Mouse (Mus musculus) heart, adult 2 months (tissue): ENCODE results near the gene Xrra1. TPM values are rescaled to one million over a fixed set of nuclear protein-coding genes. Genes with fewer than 3 reads are reported as not detected.

Source experiments
- DNase-seq, 2 experiments: peaks; one replicate each; pipeline ENCODE4 v3.0.0; 2021
- H3K27ac ChIP-seq: fragments of 200-600 bp; 2 replicates; pipeline ENCODE4 v1.8.1; 2022
- H3K27me3 ChIP-seq: fragments of 200-500 bp; 2 replicates; pipeline ENCODE4 v1.6.1; 2012; ENCODE audit warnings: mild to moderate bottlenecking, low read length, inconsistent platforms, mixed read lengths; ENCODE audit not compliant: control insufficient read depth, insufficient read depth
- H3K36me3 ChIP-seq: fragments of 200-500 bp; 2 replicates; pipeline ENCODE4 v1.6.1; 2012; ENCODE audit warnings: low read length, inconsistent platforms; ENCODE audit not compliant: control insufficient read depth, insufficient read depth
- H3K4me1 ChIP-seq: fragments of 200-500 bp; 2 replicates; pipeline ENCODE4 v1.6.1; 2011; ENCODE audit warnings: low read length; ENCODE audit not compliant: control insufficient read depth, insufficient read depth
- H3K4me3 ChIP-seq: fragments of 200-600 bp; 2 replicates; pipeline ENCODE4 v1.8.1; 2022
- H3K79me2 ChIP-seq: fragments of 200-500 bp; replicated peaks from 2 replicates; pipeline ENCODE4 v1.6.1; 2012; ENCODE audit warnings: mild to moderate bottlenecking, inconsistent platforms, low read length, moderate library complexity, mixed read lengths; ENCODE audit not compliant: control insufficient read depth, insufficient read depth
- H3K9ac ChIP-seq: fragments of 200-500 bp; 2 replicates; pipeline ENCODE4 v1.6.1; 2012; ENCODE audit warnings: low read depth, mild to moderate bottlenecking, control low read depth, inconsistent platforms, low read length, mixed read lengths
- CTCF ChIP-seq: fragments of 200-600 bp; IDR thresholded peaks from 2 replicates; pipeline ENCODE4 v1.8.1; 2022; ENCODE audit warnings: antibody characterized with exemption, mild to moderate bottlenecking, moderate library complexity
- EP300 ChIP-seq: fragments of 200-500 bp; IDR thresholded peaks from 2 replicates; pipeline ENCODE4 v1.6.1; 2011; ENCODE audit warnings: low read depth, low read length, control low read depth; ENCODE audit not compliant: insufficient read depth
- POLR2A ChIP-seq: fragments of 200-500 bp; IDR thresholded peaks from 2 replicates; pipeline ENCODE4 v1.6.1; 2011; ENCODE audit warnings: mild to moderate bottlenecking, low read depth, low read length, control low read depth; ENCODE audit not compliant: insufficient read depth
- WGBS: fragments of 180-500 bp; shearing (Covaris S2); methylation state at CpG from one replicate; pipeline ENCODE4 v1.1.7; 2018; 5-methylcytosine and 5-hydroxymethylcytosine counted together
- intact Hi-C: fragments of 180-260 bp; cut with DNase I; formaldehyde crosslinking; loops from one replicate; pipeline ENCODE4 v1.15.1; 2025
- polyA plus RNA-seq: library from polyadenylated mRNA; depleted of rRNA; stranded (reverse); fragments of >200 nt; gene quantifications from 2 replicates; pipeline ENCODE4 v1.2.3, GENCODE M21; 2012
- total RNA-seq, 2 experiments: library from RNA; stranded (reverse); gene quantifications; 2 replicates each; pipeline ENCODE4 v1.2.3; 2021

Xrra1 gene
- total and polyA plus RNA-seq, 3 experiments = 0.10 to 0.14 TPM; not detected in 1

DNA sequence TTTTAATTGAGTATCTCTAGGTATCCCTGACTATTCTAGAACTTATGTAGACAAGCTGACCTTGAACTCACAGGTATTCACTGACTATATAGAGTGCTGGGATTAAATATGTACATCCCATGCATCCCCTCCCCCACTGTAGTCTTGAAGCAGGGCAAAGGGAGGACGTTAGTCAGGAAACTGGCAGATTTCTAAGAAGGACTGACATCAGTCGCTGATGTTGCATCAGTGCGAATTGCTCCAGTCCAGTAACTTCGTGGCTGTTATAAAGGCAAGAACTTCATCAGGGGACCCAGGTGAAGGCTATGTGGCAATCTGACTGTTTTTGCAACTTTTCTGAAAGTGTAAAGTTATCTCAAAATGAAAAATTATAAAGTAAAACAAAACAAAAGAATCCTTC lies 10.4 kb downstream of the Xrra1 start:
- TF ChIP-seq POLR2A = no peak
- TF ChIP-seq CTCF = no peak
- TF ChIP-seq EP300 = no peak
- Histone ChIP-seq H3K27ac (no peak overlapping the region), H3K9ac (no peak overlapping the region), H3K79me2 (no peaks in the 10 kb centered on the region), H3K36me3 (no peaks in the 10 kb centered on the region), H3K4me1 (peaks cover 2% of the 10 kb centered on the region; the same call in 1 of the 2 replicates), H3K27me3 (no peaks in the 10 kb centered on the region), H3K4me3 (no peak overlapping the region)
- no peak for DNase-seq
- intact Hi-C loops = no loop called here
- 54% methylated on average over 4 of the region's 4 CpGs for WGBS

DNA sequence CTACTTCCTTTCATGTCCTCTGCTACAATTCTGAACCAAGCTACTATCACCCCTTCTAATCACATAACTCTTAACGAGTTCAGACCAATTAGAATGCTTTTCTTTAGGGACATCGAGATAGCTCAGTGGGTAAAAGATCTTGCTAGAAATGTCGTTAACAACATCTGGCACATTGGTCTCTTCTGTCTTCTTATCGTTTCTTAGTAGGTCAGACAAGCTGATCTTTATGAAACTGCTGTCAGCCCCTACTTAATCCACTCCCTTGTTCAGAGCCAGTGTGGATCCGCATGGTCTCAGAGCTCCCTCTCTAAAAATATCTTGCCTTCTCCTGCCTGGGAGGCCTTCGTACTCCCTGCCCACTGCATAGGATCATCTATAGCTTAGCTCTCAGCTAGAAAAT lies 15.0 kb downstream of the Xrra1 start:
- Histone ChIP-seq H3K9ac (no peak overlapping the region), H3K36me3 (no peaks in the 10 kb centered on the region), H3K27ac (no peak overlapping the region), H3K79me2 (no peaks in the 10 kb centered on the region), H3K27me3 (no peaks in the 10 kb centered on the region), H3K4me1 (no peaks in the 10 kb centered on the region), H3K4me3 (no peak overlapping the region)
- intact Hi-C loops = loop anchor here (10.0 kb wide), 1 partner anchor 159 kb away; the partner anchor contains the start of gene Slco2b1
- DNase-seq = no peak
- 44% methylated on average over 6 of the region's 6 CpGs for WGBS
- TF ChIP-seq POLR2A (no peak), CTCF (no peak), EP300 (no peak)

DNA sequence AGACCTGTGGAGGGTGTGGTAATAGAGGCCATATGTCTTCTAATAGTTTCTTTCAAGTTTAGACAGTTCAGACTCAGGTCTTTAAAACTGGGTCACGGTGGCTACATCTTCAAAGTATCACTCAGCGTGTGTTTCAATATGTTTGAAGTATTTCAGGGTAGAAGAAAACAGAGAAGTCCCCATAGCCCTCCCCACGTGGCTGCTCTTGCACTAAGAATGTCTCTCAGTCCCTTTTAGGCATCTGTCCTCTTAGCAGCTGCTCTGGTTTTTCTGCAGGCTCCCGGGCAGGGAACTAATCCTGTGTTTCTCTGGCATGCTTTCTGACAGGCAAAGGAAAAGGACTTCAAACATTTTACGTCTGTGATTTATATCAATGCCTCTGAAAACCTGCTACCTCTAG lies 17.0 kb downstream of the Xrra1 start:
- DNase-seq = no peak
- Histone ChIP-seq H3K9ac (no peak overlapping the region), H3K4me3 (no peak overlapping the region), H3K79me2 (no peaks in the 10 kb centered on the region), H3K36me3 (no peaks in the 10 kb centered on the region), H3K27me3 (no peaks in the 10 kb centered on the region), H3K27ac (no peak overlapping the region), H3K4me1 (no peaks in the 10 kb centered on the region)
- intact Hi-C loops = loop anchor here (1.0 to 10.0 kb wide), 4 partner anchors 63 to 257 kb away; partner anchors contain the start of gene Slco2b1
- TF ChIP-seq EP300 (no peak), POLR2A (no peak), CTCF (no peak)
- WGBS = 41% methylated on average over 5 of the region's 5 CpGs

DNA sequence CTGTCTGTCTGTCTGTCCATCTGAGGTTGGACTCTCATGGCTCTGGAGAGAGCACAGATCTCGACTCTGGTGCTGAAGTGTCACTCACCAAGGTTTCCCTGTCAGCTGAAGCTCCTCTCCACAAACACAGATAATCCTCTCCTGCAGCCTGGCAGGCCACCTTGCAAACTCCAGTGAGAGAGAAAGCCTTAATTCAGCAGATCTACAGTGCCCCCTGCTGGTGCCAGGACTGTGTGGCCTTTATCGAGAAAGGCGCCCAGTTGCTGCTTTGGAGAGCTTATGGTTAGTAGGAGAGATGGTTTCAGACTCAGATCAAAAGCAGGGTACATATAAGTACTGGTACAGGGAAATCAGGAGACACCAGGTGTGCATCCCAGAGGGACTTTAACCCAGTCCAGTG lies 17.4 kb downstream of the Xrra1 start:
- Histone ChIP-seq H3K27ac (no peak overlapping the region), H3K79me2 (no peaks in the 10 kb centered on the region), H3K4me1 (no peaks in the 10 kb centered on the region), H3K27me3 (no peaks in the 10 kb centered on the region), H3K4me3 (no peak overlapping the region), H3K9ac (no peak overlapping the region), H3K36me3 (no peaks in the 10 kb centered on the region)
- intact Hi-C loops = loop anchor here (1.0 to 10.0 kb wide), 4 partner anchors 63 to 258 kb away; partner anchors contain the start of gene Slco2b1
- 3% methylated on average over 3 of the region's 3 CpGs for WGBS
- TF ChIP-seq POLR2A = no peak
- TF ChIP-seq EP300 = 0 out of 2 replicates have a peak, but pooled peaks have one; percentile 52
- peak; percentile 93 for TF ChIP-seq CTCF
- DNase-seq = peak; percentile 75 to 80

DNA sequence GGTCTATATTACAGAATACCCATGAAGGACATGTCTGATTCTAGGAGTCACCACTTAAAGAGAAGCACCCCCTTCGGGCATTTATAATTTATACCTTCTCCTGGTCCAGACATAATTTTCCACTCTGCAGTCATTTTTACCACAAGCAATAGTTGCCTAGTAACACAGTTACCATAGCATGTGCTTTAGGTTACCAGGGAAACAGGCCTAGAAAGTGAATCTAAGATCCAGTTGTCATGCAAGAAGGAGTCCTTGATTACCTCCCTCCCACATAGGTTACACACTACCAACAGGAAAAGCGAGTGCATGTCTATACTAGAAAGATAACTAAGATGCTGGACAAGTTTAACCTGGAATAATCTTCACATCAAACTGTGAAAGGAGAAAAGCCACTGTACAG lies 19.3 kb downstream of the Xrra1 start:
- Histone ChIP-seq H3K36me3 (no peaks in the 10 kb centered on the region), H3K27me3 (no peaks in the 10 kb centered on the region), H3K4me3 (no peak overlapping the region), H3K9ac (no peak overlapping the region), H3K4me1 (no peaks in the 10 kb centered on the region), H3K27ac (no peak overlapping the region), H3K79me2 (no peaks in the 10 kb centered on the region)
- intact Hi-C loops = loop anchor here (5.0 to 10.0 kb wide), 2 partner anchors 81 to 163 kb away; partner anchors contain the start of gene Slco2b1
- DNase-seq = no peak
- WGBS = 68% methylated on average over 2 of the region's 2 CpGs
- TF ChIP-seq EP300 (no peak), CTCF (no peak), POLR2A (no peak)

DNA sequence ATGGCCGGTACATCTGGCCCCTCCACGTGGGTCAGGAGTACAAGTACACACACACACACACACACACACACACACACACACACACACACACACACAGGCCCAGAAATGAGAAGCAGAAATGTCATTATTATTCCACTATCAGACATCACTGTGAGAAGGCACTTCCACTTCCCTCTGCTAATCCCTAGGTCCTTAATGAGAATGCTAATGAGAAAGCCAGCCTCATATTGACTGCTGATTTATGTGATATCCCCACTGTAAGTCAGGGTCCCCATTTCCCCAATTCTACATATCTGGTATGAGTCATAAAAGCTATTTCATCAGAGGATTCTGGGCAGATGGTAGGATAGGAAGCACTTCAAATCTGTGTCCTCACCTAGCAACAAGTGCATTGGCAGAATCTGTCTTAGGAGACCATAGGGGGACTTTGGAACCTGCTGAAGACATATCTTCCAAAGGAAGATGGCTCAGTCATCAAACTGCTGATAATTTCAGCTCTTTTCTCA lies 28.4 kb downstream of the Xrra1 start:
- intact Hi-C loops = no loop called here
- Histone ChIP-seq H3K36me3 (no peaks in the 10 kb centered on the region), H3K4me3 (no peak overlapping the region), H3K27me3 (no peaks in the 10 kb centered on the region), H3K9ac (no peak overlapping the region), H3K4me1 (no peaks in the 10 kb centered on the region), H3K27ac (no peak overlapping the region), H3K79me2 (no peaks in the 10 kb centered on the region)
- no peak for TF ChIP-seq EP300
- TF ChIP-seq POLR2A = no peak
- no peak for TF ChIP-seq CTCF
- 65% methylated on average over 2 of the region's 2 CpGs for WGBS
- DNase-seq = no peak
